Mouse (Mus musculus): ENCODE results near the gene Vps33a. TPM values are rescaled to one million over a fixed set of nuclear protein-coding genes. Genes with fewer than 3 reads are reported as not detected.

The Vps33a gene
- polyA plus RNA-seq, 1 experiment from 2014 or later: 31.6 TPM

- no peaks in the 10 kb centered on the region for H3K4me1 ChIP-seq (ENCODE audit: control insufficient read depth, insufficient read depth, low read length)
- ATAC-seq: no peak
- H3K36me3 ChIP-seq (ENCODE audit: control insufficient read depth, insufficient read depth, low read length): peaks cover 15% of the 10 kb centered on the region
- no peaks in the 10 kb centered on the region for H3K9me3 ChIP-seq (ENCODE audit: control insufficient read depth, low read length)
- H3K27me3 ChIP-seq (replicated peaks; ENCODE audit: control insufficient read depth, insufficient read depth, low read length): no peaks in the 10 kb centered on the region
- no peak overlapping the region for H3K9ac ChIP-seq (ENCODE audit: low read depth, low read length)
- H3K4me2 ChIP-seq (ENCODE audit: low read depth, low read length): no peak overlapping the region
- no peak overlapping the region for H3K27ac ChIP-seq (ENCODE audit: low read length)
- H3K4me3 ChIP-seq (ENCODE audit: low read length): no peak overlapping the region
- WGBS: 90% methylated on average over 8 of the region's 8 CpGs
Observed at GRCm38 (mm10) chr5:123530056-123530455, 42.8 kb downstream of the Vps33a start.

- ATAC-seq: no peak
- Histone ChIP-seq H3K27me3 (replicated peaks; ENCODE audit: control insufficient read depth, insufficient read depth, low read length) (no peaks in the 10 kb centered on the region), H3K4me2 (ENCODE audit: low read depth, low read length) (no peak overlapping the region), H3K36me3 (ENCODE audit: control insufficient read depth, insufficient read depth, low read length) (peaks cover 9% of the 10 kb centered on the region), H3K9ac (ENCODE audit: low read depth, low read length) (no peak overlapping the region), H3K4me3 (ENCODE audit: low read length) (no peak overlapping the region), H3K9me3 (ENCODE audit: control insufficient read depth, low read length) (no peaks in the 10 kb centered on the region), H3K27ac (ENCODE audit: low read length) (no peak overlapping the region), H3K4me1 (ENCODE audit: control insufficient read depth, insufficient read depth, low read length) (0 out of 2 replicates have a peak, but pooled peaks cover 3% of the 10 kb centered on the region)
- 68% methylated on average over 7 of the region's 7 CpGs for WGBS
Observed at GRCm38 (mm10) chr5:123528641-123529040, 44.2 kb downstream of the Vps33a start.

GRCm38 (mm10) chr5:123525916-123526495 is 46.8 kb downstream of the Vps33a start:
- H3K27me3 ChIP-seq (replicated peaks; ENCODE audit: control insufficient read depth, insufficient read depth, low read length): no peaks in the 10 kb centered on the region
- WGBS: 90% methylated on average over 9 of the region's 9 CpGs
- H3K4me3 ChIP-seq (ENCODE audit: low read length): no peak overlapping the region
- H3K9me3 ChIP-seq (ENCODE audit: control insufficient read depth, low read length): no peaks in the 10 kb centered on the region
- H3K9ac ChIP-seq (ENCODE audit: low read depth, low read length): no peak overlapping the region
- peaks cover 11% of the 10 kb centered on the region; the same call in 1 of the 2 replicates for H3K4me1 ChIP-seq (ENCODE audit: control insufficient read depth, insufficient read depth, low read length)
- no peak for ATAC-seq
- H3K4me2 ChIP-seq (ENCODE audit: low read depth, low read length): no peak overlapping the region
- H3K27ac ChIP-seq (ENCODE audit: low read length): no peak overlapping the region
- H3K36me3 ChIP-seq (ENCODE audit: control insufficient read depth, insufficient read depth, low read length): no peaks in the 10 kb centered on the region; the same call in 1 of the 2 replicates

GRCm38 (mm10) chr5:123525281-123525680 is 47.6 kb downstream of the Vps33a start, which contains the start of gene Gm49027:
Gene Gm49027 (minus strand): TSS chr5:123525488.
- peak within 1 kb of the TSS; percentile 41; the same call in 1 of the 2 replicates for H3K9ac ChIP-seq (ENCODE audit: low read depth, low read length)
- peaks cover 11% of the 10 kb centered on the region; the same call in 1 of the 2 replicates for H3K4me1 ChIP-seq (ENCODE audit: control insufficient read depth, insufficient read depth, low read length)
- peak within 1 kb of the TSS; percentile 86 for H3K4me3 ChIP-seq (ENCODE audit: low read length)
- no peaks in the 10 kb centered on the region for H3K9me3 ChIP-seq (ENCODE audit: control insufficient read depth, low read length)
- ATAC-seq: no peak
- no peaks in the 10 kb centered on the region for H3K27me3 ChIP-seq (replicated peaks; ENCODE audit: control insufficient read depth, insufficient read depth, low read length)
- no peak within 1 kb of the TSS for H3K27ac ChIP-seq (ENCODE audit: low read length)
- H3K36me3 ChIP-seq (ENCODE audit: control insufficient read depth, insufficient read depth, low read length): no peaks in the 10 kb centered on the region
- 82% methylated on average over 7 of the region's 7 CpGs for WGBS
- peak within 1 kb of the TSS; percentile 64 for H3K4me2 ChIP-seq (ENCODE audit: low read depth, low read length)

GRCm38 (mm10) chr5:123524393-123524750 is 48.5 kb downstream of the Vps33a start:
- H3K4me3 ChIP-seq (ENCODE audit: low read length): peak overlapping the region; percentile 86
- H3K27me3 ChIP-seq (replicated peaks; ENCODE audit: control insufficient read depth, insufficient read depth, low read length): no peaks in the 10 kb centered on the region
- no peaks in the 10 kb centered on the region for H3K9me3 ChIP-seq (ENCODE audit: control insufficient read depth, low read length)
- H3K9ac ChIP-seq (ENCODE audit: low read depth, low read length): peak overlapping the region; percentile 41
- H3K4me1 ChIP-seq (ENCODE audit: control insufficient read depth, insufficient read depth, low read length): peaks cover 11% of the 10 kb centered on the region; the same call in 1 of the 2 replicates
- no peaks in the 10 kb centered on the region for H3K36me3 ChIP-seq (ENCODE audit: control insufficient read depth, insufficient read depth, low read length)
- ATAC-seq: peak; percentile 97
- WGBS: 0% methylated on average over 24 of the region's 27 CpGs
- no peak overlapping the region for H3K27ac ChIP-seq (ENCODE audit: low read length)
- H3K4me2 ChIP-seq (ENCODE audit: low read depth, low read length): peak overlapping the region; percentile 64

- peak; percentile 99 for ATAC-seq
Observed at GRCm38 (mm10) chr5:123523692-123524392, 49.0 kb downstream of the Vps33a start, which contains the start of gene Diablo. Gene Diablo (minus strand): TSS chr5:123524176.

GRCm38 (mm10) chr5:123522166-123522565 is 50.7 kb downstream of the Vps33a start:
- Histone ChIP-seq H3K4me2 (ENCODE audit: low read depth, low read length) (no peak overlapping the region), H3K27me3 (replicated peaks; ENCODE audit: control insufficient read depth, insufficient read depth, low read length) (no peaks in the 10 kb centered on the region), H3K9ac (ENCODE audit: low read depth, low read length) (no peak overlapping the region), H3K4me1 (ENCODE audit: control insufficient read depth, insufficient read depth, low read length) (peaks cover 11% of the 10 kb centered on the region; the same call in 1 of the 2 replicates), H3K27ac (ENCODE audit: low read length) (no peak overlapping the region), H3K4me3 (ENCODE audit: low read length) (no peak overlapping the region), H3K36me3 (ENCODE audit: control insufficient read depth, insufficient read depth, low read length) (no peaks in the 10 kb centered on the region), H3K9me3 (ENCODE audit: control insufficient read depth, low read length) (no peaks in the 10 kb centered on the region)
- ATAC-seq: no peak
- WGBS: 78% methylated on average over 1 of the region's 1 CpGs

More at GRCm38 (mm10) chr5:123523692-123524392, 49.0 kb downstream of the Vps33a start, which contains the start of gene Diablo:
- Histone ChIP-seq H3K4me1 (ENCODE audit: control insufficient read depth, insufficient read depth, low read length) (peaks cover 11% of the 10 kb centered on the region; the same call in 1 of the 2 replicates), H3K4me3 (ENCODE audit: low read length) (peak within 1 kb of the TSS; percentile 86), H3K27me3 (replicated peaks; ENCODE audit: control insufficient read depth, insufficient read depth, low read length) (no peaks in the 10 kb centered on the region), H3K9ac (ENCODE audit: low read depth, low read length) (peak within 1 kb of the TSS; percentile 81), H3K4me2 (ENCODE audit: low read depth, low read length) (peak within 1 kb of the TSS; percentile 95), H3K36me3 (ENCODE audit: control insufficient read depth, insufficient read depth, low read length) (no peaks in the 10 kb centered on the region), H3K9me3 (ENCODE audit: control insufficient read depth, low read length) (no peaks in the 10 kb centered on the region), H3K27ac (ENCODE audit: low read length) (no peak within 1 kb of the TSS)
- under 1% methylated on average over 80 of the region's 82 CpGs for WGBS

- Histone ChIP-seq H3K9me3 (ENCODE audit: control insufficient read depth, low read length) (no peaks in the 10 kb centered on the region), H3K4me1 (ENCODE audit: control insufficient read depth, insufficient read depth, low read length) (peaks cover 11% of the 10 kb centered on the region; the same call in 1 of the 2 replicates), H3K4me3 (ENCODE audit: low read length) (no peak overlapping the region), H3K27ac (ENCODE audit: low read length) (no peak overlapping the region), H3K27me3 (replicated peaks; ENCODE audit: control insufficient read depth, insufficient read depth, low read length) (no peaks in the 10 kb centered on the region), H3K4me2 (ENCODE audit: low read depth, low read length) (no peak overlapping the region), H3K9ac (ENCODE audit: low read depth, low read length) (no peak overlapping the region), H3K36me3 (ENCODE audit: control insufficient read depth, insufficient read depth, low read length) (no peaks in the 10 kb centered on the region)
- ATAC-seq: no peak
- 88% methylated on average over 1 of the region's 1 CpGs for WGBS
Observed at GRCm38 (mm10) chr5:123521621-123522020, 51.2 kb downstream of the Vps33a start.

- Histone ChIP-seq H3K4me3 (ENCODE audit: low read length) (no peak overlapping the region), H3K36me3 (ENCODE audit: control insufficient read depth, insufficient read depth, low read length) (no peaks in the 10 kb centered on the region), H3K27me3 (replicated peaks; ENCODE audit: control insufficient read depth, insufficient read depth, low read length) (no peaks in the 10 kb centered on the region), H3K9me3 (ENCODE audit: control insufficient read depth, low read length) (no peaks in the 10 kb centered on the region), H3K9ac (ENCODE audit: low read depth, low read length) (no peak overlapping the region), H3K4me1 (ENCODE audit: control insufficient read depth, insufficient read depth, low read length) (peaks cover 11% of the 10 kb centered on the region; the same call in 1 of the 2 replicates), H3K27ac (ENCODE audit: low read length) (no peak overlapping the region), H3K4me2 (ENCODE audit: low read depth, low read length) (no peak overlapping the region)
- no peak for ATAC-seq
- 89% methylated on average over 9 of the region's 9 CpGs for WGBS
Observed at GRCm38 (mm10) chr5:123520666-123521065, 52.2 kb downstream of the Vps33a start.

All from intestine, embryonic 16.5 days (tissue).